ENCODE assay signal across 24 mouse cellular contexts in the genomic region with DNA sequence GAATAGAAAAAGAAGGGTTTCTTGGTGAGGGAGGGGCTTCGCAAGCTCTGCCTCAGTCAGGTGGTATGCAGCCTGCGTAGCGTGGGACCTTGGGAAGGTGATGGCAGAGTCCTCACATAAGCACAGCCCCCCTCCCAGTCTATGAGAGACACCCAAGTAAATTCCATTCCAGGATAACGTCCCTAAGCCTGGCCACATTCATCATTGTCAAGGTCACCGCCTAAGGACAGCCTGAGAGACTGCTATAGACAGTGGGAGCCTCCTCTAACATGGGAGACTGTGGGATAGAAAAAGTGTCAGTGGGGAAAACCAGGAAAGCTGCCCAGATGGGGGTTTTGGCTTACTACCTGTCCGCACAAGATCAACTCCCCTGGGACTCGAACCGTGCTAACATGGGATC.
"Had no signal": no experiment of that assay in that cellular context is flagged by ENCODE, and none has a peak within 500 bp of the region (broad histone marks: within the 10 kb centered on the region; RNA-seq: fewer than 3 reads in every experiment).

No protein-coding gene starts in this region.

- DNase-seq: kidney, postnatal 25 days; layer of hippocampus, adult 9-11 months; liver; lung, adult 18-20 months; lung, postnatal 10 days; lung, postnatal 36 days; retina, postnatal 1 day; right cerebral cortex, postnatal 25 days; spleen, adult 18-20 months; thymus, postnatal 25 days had no signal

- H3K36me3 ChIP-seq: limb, embryonic 10.5 days; limb, embryonic 13.5 days; liver, embryonic 12.5 days; liver, embryonic 15.5 days; lung, embryonic 15.5 days; midbrain, embryonic 10.5 days; midbrain, embryonic 13.5 days; neural tube, embryonic 13.5 days; stomach, embryonic 15.5 days had no signal

- H3K4me1 ChIP-seq: limb, embryonic 10.5 days; limb, embryonic 13.5 days; liver, embryonic 12.5 days; liver, embryonic 15.5 days; lung, embryonic 15.5 days; megakaryocyte, embryonic 14.5 days; midbrain, embryonic 13.5 days; neural tube, embryonic 13.5 days; stomach, embryonic 15.5 days had no signal

- H3K27me3 ChIP-seq: limb, embryonic 13.5 days; liver, embryonic 12.5 days; liver, embryonic 15.5 days; lung, embryonic 15.5 days; megakaryocyte, embryonic 14.5 days; midbrain, embryonic 13.5 days; neural tube, embryonic 13.5 days; stomach, embryonic 15.5 days had no signal

- H3K4me2 ChIP-seq: limb, embryonic 13.5 days; liver, embryonic 12.5 days; liver, embryonic 15.5 days; lung, embryonic 15.5 days; midbrain, embryonic 13.5 days; neural tube, embryonic 13.5 days; stomach, embryonic 15.5 days had no signal

- H3K27ac ChIP-seq: kidney, postnatal 0 days; layer of hippocampus, adult 2 months; limb, embryonic 10.5 days; limb, embryonic 13.5 days; liver, embryonic 12.5 days; liver, embryonic 15.5 days; lung, embryonic 15.5 days; midbrain, embryonic 10.5 days; midbrain, embryonic 13.5 days; neural tube, embryonic 13.5 days; stomach, embryonic 15.5 days had no signal

- H3K4me3 ChIP-seq: layer of hippocampus, adult 2 months; limb, embryonic 10.5 days; limb, embryonic 13.5 days; liver, embryonic 12.5 days; liver, embryonic 15.5 days; lung, embryonic 15.5 days; megakaryocyte, embryonic 14.5 days; midbrain, embryonic 10.5 days; midbrain, embryonic 13.5 days; myocyte; neural tube, embryonic 13.5 days; stomach, embryonic 15.5 days had no signal

- ATAC-seq: liver, embryonic 12.5 days; midbrain, embryonic 13.5 days; midbrain, embryonic 16.5 days had no signal

- H3K9me3 ChIP-seq: limb, embryonic 10.5 days; limb, embryonic 13.5 days; liver, embryonic 12.5 days; liver, embryonic 15.5 days; lung, embryonic 15.5 days; midbrain, embryonic 10.5 days; midbrain, embryonic 13.5 days; stomach, embryonic 15.5 days had no signal

- H3K9ac ChIP-seq: limb, embryonic 13.5 days; liver, embryonic 12.5 days; liver, embryonic 15.5 days; lung, embryonic 15.5 days; midbrain, embryonic 13.5 days; neural tube, embryonic 13.5 days; stomach, embryonic 15.5 days had no signal
